Mouse (Mus musculus) kidney, postnatal 0 days (tissue): ENCODE results near the gene Gm20388. TPM values are rescaled to one million over a fixed set of nuclear protein-coding genes. Genes with fewer than 3 reads are reported as not detected.

Source experiments
- ATAC-seq: fragments of 200-750 bp; cut with Nextera tagmentation; replicated peaks from 2 replicates; pipeline ENCODE4 v1.8.0; 2017; ENCODE audit warnings: low read depth, moderate number of reproducible peaks, moderate TSS enrichment, moderate library complexity; ENCODE audit not compliant: low FRiP score
- DNase-seq: peaks from one replicate; pipeline ENCODE4 v3.0.0-alpha.2; 2016; ENCODE audit warnings: low spot score
- H3K27ac ChIP-seq: fragments of 300-500 bp; sonication (generic); 2 replicates; pipeline ENCODE4 v1.5.1; 2014; ENCODE audit warnings: mild to moderate bottlenecking
- H3K27me3 ChIP-seq: fragments of 300-500 bp; sonication (generic); 2 replicates; pipeline ENCODE4 v1.6.1; 2014; ENCODE audit warnings: low read length, mixed read lengths; ENCODE audit not compliant: insufficient read depth
- H3K36me3 ChIP-seq: fragments of 300-500 bp; sonication (generic); 2 replicates; pipeline ENCODE4 v1.6.1; 2014; ENCODE audit warnings: low read length, mixed read lengths; ENCODE audit not compliant: insufficient read depth
- H3K4me1 ChIP-seq: fragments of 300-500 bp; sonication (generic); replicated peaks from 2 replicates; pipeline ENCODE4 v1.6.1; 2014; ENCODE audit warnings: antibody characterized with exemption, low read length, mixed read lengths; ENCODE audit not compliant: insufficient read depth
- H3K4me2 ChIP-seq: fragments of 300-500 bp; sonication (generic); 2 replicates; pipeline ENCODE4 v1.6.1; 2014; ENCODE audit warnings: mild to moderate bottlenecking, low read length, moderate library complexity, mixed read lengths
- H3K4me3 ChIP-seq: fragments of 300-500 bp; sonication (generic); replicated peaks from 2 replicates; pipeline ENCODE4 v1.5.1; 2014; ENCODE audit warnings: low read depth, low read length
- H3K9ac ChIP-seq: fragments of 300-500 bp; sonication (generic); 2 replicates; pipeline ENCODE4 v1.6.1; 2014; ENCODE audit warnings: low read depth, low read length
- H3K9me3 ChIP-seq: fragments of 300-500 bp; sonication (generic); replicated peaks from 2 replicates; pipeline ENCODE4 v1.6.1; 2016; ENCODE audit warnings: low read length, inconsistent platforms, mixed read lengths
- CTCF ChIP-seq: IDR thresholded peaks from 2 replicates; pipeline ENCODE4 v1.5.1; 2016; ENCODE audit warnings: antibody characterized with exemption, low read depth, mild to moderate bottlenecking, moderate library complexity
- whole genome bisulfite sequencing: fragments of 180-500 bp; shearing (Covaris S2); extraction: QIAGEN DNeasy Blood & Tissue Kit; methylation state at CpG from one replicate; pipeline ENCODE4 v1.1.7; 2014; 5-methylcytosine and 5-hydroxymethylcytosine counted together
- polyA plus RNA-seq: library from polyadenylated mRNA; unstranded; fragments of >200 nt; fragmentation: Nextera tagmentation; extraction: Ambion mirVana; gene quantifications from 2 replicates; pipeline ENCODE4 v1.2.1, GENCODE M21; 2015

Gene Gm20388
- polyA plus RNA-seq, 1 experiment from 2014 or later = not detected

- H3K36me3 ChIP-seq = 0 out of 2 replicates have a peak, but pooled peaks cover 7% of the 10 kb centered on the region
- H3K4me2 ChIP-seq = no peak overlapping the region
- H3K4me1 ChIP-seq = no peaks in the 10 kb centered on the region
- H3K27ac ChIP-seq = no peak overlapping the region
- H3K4me3 ChIP-seq = no peak overlapping the region
- H3K9me3 ChIP-seq = no peaks in the 10 kb centered on the region
- TF ChIP-seq CTCF = no peak
- 91% methylated on average over 1 of the region's 1 CpGs for WGBS
- DNase-seq = no peak
- H3K27me3 ChIP-seq = no peaks in the 10 kb centered on the region
- no peak for ATAC-seq
- no peak overlapping the region for H3K9ac ChIP-seq
Observed at GRCm38 (mm10) chr8:122019162-122019561, 2108.5 kb downstream of the Gm20388 start.

- H3K4me2 ChIP-seq = no peak overlapping the region
- 84% methylated on average over 8 of the region's 8 CpGs for WGBS
- H3K27me3 ChIP-seq = no peaks in the 10 kb centered on the region
- H3K27ac ChIP-seq = no peak overlapping the region
- 0 out of 2 replicates have a peak, but pooled peaks cover 7% of the 10 kb centered on the region for H3K36me3 ChIP-seq
- no peak for DNase-seq
- H3K4me3 ChIP-seq = no peak overlapping the region
- H3K9ac ChIP-seq = no peak overlapping the region
- no peaks in the 10 kb centered on the region for H3K9me3 ChIP-seq
- TF ChIP-seq CTCF = no peak
- no peak for ATAC-seq
- H3K4me1 ChIP-seq = no peaks in the 10 kb centered on the region
Observed at GRCm38 (mm10) chr8:122020050-122020771, 2109.6 kb downstream of the Gm20388 start.

GRCm38 (mm10) chr8:122021725-122022124 is 2111.1 kb downstream of the Gm20388 start:
- DNase-seq (no peak), ATAC-seq (peak; percentile 63)
- TF ChIP-seq CTCF = no peak
- Histone ChIP-seq H3K27ac (no peak overlapping the region), H3K4me2 (no peak overlapping the region), H3K27me3 (no peaks in the 10 kb centered on the region), H3K9me3 (no peaks in the 10 kb centered on the region), H3K4me3 (no peak overlapping the region), H3K9ac (no peak overlapping the region), H3K4me1 (no peaks in the 10 kb centered on the region), H3K36me3 (peaks cover 17% of the 10 kb centered on the region; the same call in 1 of the 2 replicates)
- WGBS = 75% methylated on average over 2 of the region's 2 CpGs

- Histone ChIP-seq H3K9me3 (no peaks in the 10 kb centered on the region), H3K36me3 (peaks cover 19% of the 10 kb centered on the region; the same call in 1 of the 2 replicates), H3K4me3 (no peak overlapping the region), H3K9ac (no peak overlapping the region), H3K4me1 (no peaks in the 10 kb centered on the region), H3K27me3 (no peaks in the 10 kb centered on the region), H3K27ac (no peak overlapping the region), H3K4me2 (no peak overlapping the region)
- no peak for TF ChIP-seq CTCF
- WGBS = 81% methylated on average over 6 of the region's 6 CpGs
- DNase-seq (no peak), ATAC-seq (no peak)
Observed at GRCm38 (mm10) chr8:122022274-122022673, 2111.6 kb downstream of the Gm20388 start.

GRCm38 (mm10) chr8:122022705-122023104 is 2112.1 kb downstream of the Gm20388 start:
- Histone ChIP-seq H3K27ac (no peak overlapping the region), H3K4me1 (no peaks in the 10 kb centered on the region), H3K4me2 (no peak overlapping the region), H3K9ac (no peak overlapping the region), H3K4me3 (no peak overlapping the region), H3K9me3 (no peaks in the 10 kb centered on the region), H3K36me3 (peaks cover 18% of the 10 kb centered on the region; the same call in 1 of the 2 replicates), H3K27me3 (no peaks in the 10 kb centered on the region)
- WGBS = 72% methylated on average over 4 of the region's 4 CpGs
- TF ChIP-seq CTCF = no peak
- ATAC-seq (no peak), DNase-seq (no peak)

GRCm38 (mm10) chr8:122025546-122025945 is 2114.9 kb downstream of the Gm20388 start:
- DNase-seq (no peak), ATAC-seq (no peak)
- no peaks in the 10 kb centered on the region for H3K4me1 ChIP-seq
- no peaks in the 10 kb centered on the region for H3K27me3 ChIP-seq
- H3K9ac ChIP-seq = no peak overlapping the region
- H3K27ac ChIP-seq = no peak overlapping the region
- no peak overlapping the region for H3K4me2 ChIP-seq
- H3K9me3 ChIP-seq = no peaks in the 10 kb centered on the region
- peaks cover 18% of the 10 kb centered on the region; the same call in 1 of the 2 replicates for H3K36me3 ChIP-seq
- H3K4me3 ChIP-seq = no peak overlapping the region
- 80% methylated on average over 9 of the region's 9 CpGs for WGBS
- no peak for TF ChIP-seq CTCF
